Mouse (Mus musculus) cerebellum, postnatal 36 days (tissue): Measurements from ENCODE around the gene Ddx55.
"Not testable (repeated sequence)": the region's sequence is repeated elsewhere in the genome, so short reads cannot be mapped to it uniquely, and the experiment has no call there.

ENCODE experiments used
- DNase-seq, 2 experiments: peaks; one replicate each; pipeline ENCODE4 v3.0.0; 2021 to 2022; ENCODE audit warnings: mixed read lengths in 2 of 2

The Ddx55 gene

DNA sequence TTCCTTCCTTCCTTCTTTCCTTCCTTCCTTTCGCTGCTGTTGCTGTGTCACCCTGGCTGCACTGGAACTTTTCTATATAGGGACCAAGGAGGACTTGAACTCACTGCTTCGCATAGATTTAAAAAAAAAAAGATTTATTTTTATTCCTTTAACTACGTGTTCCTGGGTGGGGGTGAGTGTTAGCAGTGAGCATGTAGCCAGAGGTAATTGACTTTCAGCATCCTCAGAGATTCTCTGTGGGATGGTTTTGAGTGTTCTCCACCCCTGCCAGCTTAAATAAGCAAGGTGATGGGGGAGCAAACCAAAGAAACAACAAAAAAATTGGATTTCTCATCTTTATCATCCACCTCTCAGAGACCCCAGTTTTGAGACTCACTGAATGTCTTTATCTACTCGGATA, 12.8 kb upstream of the Ddx55 start:
- no peak for DNase-seq

DNA sequence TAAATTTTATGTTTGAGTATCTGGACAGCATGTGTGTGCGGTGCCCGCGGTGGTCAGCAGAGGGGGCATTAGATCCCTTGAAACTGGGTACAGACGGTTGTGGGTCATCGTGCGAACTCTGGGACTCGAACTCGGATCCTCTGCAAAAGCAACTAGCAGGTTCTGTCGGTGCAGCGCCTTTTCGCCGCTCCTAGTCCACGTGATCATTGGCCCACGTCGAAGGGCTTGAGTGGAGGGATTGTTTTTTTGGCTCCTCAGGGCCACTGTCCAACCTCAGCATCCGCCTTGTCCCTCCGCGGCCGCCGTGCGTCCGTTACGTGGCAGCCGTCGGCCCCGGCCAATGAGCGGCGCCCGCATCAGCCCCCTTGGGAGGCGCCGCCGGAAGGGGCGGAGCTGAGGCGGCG, 12.3 kb upstream of the Ddx55 start, which contains the start of gene Tmed2:
Tmed2 (plus strand) TSS at position 313 of the 404 bp plus-strand sequence.
- DNase-seq: peak; percentile 97 to 98

DNA sequence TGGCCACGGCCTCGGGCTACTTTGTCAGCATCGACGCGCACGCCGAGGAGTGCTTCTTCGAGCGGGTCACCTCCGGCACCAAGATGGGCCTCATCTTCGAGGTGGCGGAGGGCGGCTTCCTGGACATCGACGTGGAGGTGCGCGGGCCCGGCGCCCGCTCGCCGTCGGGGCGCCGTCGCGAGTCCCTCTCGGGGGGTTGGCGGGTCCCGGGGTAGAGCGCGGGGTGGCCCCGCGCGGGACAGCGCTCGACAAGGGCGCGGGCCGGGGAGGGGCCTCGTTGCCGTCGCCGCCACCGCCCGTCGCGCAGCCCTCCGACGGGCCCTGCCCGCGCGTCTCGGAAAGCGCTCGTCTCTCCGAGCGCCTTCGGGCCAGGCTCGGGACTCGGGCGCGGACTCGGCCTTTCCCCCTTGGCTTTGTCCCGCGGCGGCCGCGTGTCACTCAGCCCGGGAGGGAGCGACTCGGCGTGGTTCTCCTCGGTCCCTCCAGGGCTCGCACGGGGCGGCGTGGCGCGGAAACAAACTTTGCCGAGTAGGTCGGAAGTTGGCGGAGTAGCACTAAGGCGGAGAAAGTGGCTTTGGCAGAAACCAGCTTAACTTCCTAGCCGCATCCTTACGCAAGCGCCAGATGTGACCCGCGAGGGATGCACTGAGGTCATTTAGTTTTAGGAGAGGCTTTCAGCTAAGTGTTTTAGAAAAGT, 11.6 kb upstream of the Ddx55 start:
- peak; percentile 26 to 45 for DNase-seq

DNA sequence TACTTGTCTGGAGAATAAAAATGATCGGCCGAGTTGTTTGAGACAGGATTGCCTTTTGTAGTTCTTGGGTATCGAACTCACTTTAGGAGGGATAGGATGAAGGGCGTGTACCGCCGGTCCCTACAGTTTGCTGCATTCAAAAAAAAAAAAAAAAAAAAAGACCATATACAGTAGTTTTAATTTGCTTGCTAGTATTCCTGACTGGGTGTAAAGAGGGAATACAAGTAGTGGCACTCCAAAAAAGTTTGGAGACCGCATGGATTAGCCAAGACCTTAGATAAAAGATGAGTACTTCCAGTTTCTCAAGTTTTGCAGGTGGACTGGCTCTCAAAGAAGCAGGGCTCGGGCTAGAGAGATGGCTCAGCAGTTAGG, 11.1 kb upstream of the Ddx55 start:
- DNase-seq: no peak

DNA sequence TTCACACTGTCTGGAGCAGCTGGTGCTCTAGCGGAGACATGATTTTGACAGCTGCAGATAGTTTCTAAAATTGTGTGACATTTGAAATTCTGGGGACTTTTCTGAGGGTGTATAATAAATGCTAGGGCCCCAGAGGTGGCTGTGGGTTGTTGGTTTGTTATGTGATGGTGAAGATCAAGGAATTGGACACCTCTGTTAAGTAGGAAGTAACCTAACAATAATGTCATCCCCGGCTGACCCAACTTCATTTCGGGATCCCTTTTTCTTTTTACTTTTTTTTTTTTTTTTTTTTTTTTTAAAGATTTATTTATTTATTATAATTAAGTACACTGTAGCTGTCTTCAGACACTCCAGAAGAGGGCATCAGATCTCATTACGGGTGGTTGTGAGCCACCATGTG, 1.9 kb upstream of the Ddx55 start:
- not testable (repeated sequence) for DNase-seq

DNA sequence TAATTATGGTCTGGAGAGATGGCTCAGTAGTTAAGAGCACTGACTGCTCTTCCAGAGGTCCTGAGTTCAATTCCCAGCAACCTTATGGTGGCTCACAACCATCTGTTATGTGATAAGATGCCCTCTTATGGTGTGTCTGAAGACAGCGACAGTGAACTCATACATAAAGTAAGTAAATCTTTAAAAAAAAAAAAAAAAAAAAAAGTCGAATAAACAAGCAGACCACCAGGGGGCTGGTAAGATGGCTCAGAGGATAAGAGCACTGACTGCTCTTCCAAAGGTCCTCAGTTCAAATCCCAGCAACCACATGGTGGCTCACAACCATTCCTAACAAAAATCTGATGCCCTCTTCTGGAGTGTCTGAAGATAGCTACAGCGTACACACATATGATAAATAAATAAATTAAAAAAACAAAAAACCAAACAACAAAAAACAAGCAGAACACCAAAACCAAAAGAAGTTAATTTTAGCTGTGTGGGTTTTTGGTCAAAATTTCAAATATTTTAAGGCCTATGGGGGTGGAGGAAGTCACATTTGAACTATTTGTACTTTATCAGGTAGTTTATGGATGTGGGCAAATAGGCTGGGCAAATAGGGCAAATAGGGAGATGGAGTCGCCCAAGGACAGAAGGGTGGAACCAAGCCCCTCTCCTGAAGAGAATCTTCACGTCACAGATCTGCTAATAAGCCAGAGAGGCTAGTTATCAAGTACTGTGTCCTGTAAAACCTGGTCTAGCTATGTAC, 1.1 kb upstream of the Ddx55 start:
- DNase-seq: not testable (repeated sequence)

DNA sequence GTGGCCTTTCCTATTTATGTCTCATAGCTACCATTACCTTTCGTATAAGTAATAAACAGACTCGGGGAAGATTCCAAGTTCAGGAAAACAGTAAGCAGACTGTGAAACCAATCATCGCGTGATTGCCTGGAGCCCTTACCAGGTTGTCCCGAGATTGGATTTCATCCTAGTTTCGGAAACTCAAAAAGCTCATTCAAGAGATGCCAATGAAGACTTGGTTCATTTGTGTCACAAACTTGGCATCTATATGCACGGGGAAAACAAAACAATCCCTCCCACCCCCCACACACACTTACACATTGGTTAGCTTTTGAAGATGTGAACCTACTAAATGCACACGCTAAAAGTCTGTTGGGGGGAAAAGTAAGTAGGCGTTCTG, 581 bp upstream of the Ddx55 start:
- DNase-seq: no peak

DNA sequence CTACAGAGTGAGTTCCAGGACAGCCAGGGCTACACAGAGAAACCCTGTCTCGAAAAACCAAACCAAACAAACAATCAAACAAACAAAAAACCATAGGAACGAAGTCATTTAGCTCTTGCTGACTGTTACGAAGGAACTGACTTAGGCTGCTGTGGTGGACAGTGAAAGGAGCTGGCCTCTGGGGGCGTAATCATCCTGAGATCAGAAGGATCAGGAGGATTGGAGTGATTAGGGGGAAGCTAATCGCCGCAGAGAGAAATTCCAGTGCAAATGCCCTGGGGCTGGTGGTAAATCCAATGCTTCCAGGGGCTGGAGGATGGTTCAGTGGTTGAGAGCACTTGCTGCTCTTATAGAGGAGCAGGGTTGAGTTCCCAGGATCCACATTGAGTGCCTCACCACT, 943 bp downstream of the Ddx55 start:
- DNase-seq: no peak

DNA sequence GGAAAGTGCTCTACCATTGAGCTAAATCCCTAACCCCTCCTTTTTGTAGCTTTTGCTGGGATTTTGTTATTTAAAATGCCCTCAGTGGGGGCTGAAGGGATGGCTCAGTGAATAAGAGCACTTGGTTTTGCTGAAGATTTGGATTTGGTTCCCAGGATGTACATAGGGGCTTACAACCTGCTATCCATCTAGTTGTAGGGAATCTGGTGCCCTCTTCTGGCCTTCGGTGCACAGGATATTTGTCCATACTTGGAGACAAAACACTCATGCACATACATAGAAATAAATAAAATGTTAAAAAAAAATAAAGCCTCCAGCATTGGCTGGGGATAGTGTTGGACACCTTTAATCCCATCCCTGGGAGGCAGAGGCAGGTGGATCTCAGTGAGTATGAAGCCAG, 2.5 kb downstream of the Ddx55 start:
- DNase-seq: no peak

DNA sequence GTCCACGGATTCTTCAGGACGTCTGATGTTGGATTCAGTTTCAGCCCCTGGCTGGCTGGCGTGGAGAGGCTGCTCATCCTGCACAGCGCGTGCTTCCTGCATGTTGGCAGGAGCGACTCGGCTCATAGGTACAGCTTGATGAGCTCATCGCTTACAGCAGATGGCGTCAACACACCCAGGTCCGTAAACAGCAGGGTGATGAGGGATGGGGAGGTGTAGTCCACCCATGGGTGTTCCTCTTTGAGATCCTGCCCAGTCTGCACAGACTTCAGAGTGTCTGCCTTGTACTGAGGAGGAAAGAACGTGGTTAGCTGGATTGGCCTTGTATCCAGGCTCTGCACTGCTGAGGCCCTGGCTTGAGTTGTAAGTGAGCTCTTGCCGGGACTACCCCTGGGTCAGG, 18.4 kb downstream of the Ddx55 start:
- peak; percentile 74 for DNase-seq

DNA sequence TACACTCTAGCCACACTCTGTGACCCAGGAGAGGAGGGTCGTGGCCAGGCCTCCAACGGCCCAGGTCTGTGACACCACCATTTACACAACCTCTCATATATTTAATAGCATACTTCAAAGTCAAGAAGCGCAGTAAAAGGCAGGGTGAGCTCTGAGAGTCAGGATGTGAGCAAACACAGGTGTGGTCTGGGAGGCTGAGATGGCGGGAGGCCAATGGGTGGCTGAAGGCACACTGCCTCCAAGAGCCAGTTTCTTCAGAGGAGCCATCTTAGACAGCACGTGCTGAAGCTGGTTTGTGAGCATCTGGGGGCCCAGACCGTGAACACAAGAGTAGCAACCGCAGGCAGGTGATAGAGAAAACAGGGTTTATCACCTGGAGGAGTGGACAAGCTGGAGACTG, 22.8 kb downstream of the Ddx55 start:
- no peak for DNase-seq

DNA sequence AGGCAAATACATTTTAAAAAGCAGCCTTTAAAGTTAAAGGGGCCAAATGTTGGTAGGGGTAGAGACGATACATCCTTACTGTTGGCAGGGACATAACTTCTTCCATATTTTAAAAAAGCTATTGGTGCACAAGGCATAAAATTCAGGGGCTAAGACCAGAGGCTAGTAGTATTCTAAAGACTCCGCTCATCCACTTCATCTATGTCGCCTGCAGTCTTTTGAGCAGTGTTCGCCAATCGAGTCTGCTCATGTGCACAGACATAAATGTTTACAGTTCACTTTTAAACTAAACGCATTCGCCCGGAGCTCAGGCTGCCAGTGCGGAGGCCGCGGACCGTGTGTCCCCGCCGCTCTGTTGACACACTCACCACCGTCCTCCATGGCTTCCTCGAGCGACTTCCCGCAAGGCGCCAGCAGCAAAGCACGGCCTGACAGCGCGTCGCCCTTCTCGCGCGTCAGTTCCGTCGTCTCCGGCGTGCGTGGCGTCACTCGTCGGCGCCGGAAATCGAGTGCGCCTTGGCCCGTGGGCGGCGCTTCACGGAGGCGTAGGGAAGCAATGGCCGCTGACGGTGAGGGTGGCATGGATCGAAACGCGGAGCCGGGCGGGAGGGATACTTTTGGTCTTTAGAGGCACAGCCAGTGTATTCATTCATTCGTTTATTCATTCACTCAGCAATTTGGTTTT, 26.1 kb downstream of the Ddx55 start, which contains the start of the genes Eif2b1 and Gtf2h3:
Eif2b1 (minus strand) TSS at position 499 of the 685 bp plus-strand sequence.
Gtf2h3 (plus strand) TSS at position 508 of the 685 bp plus-strand sequence.
- DNase-seq: peak; percentile 95

DNA sequence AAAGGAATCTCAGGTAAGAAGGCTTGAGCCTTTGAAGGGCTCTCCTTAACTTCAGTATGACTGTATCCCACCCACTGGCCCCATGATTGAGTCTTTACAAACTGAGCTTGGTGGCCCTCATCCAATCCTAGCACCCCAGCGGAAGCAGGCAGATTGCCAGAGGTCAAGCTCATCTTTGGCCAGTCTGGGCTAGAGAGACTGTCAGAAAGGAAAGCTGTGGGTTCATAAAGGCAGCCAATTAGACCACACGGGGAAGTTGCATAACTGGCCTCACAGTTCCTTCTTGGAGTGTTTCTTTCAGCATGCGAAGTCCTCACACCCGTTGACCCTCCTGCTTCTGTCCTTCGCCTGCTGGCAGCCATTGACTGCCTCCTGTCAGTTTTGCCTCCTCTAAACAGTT, 29.9 kb downstream of the Ddx55 start:
- DNase-seq: no peak

DNA sequence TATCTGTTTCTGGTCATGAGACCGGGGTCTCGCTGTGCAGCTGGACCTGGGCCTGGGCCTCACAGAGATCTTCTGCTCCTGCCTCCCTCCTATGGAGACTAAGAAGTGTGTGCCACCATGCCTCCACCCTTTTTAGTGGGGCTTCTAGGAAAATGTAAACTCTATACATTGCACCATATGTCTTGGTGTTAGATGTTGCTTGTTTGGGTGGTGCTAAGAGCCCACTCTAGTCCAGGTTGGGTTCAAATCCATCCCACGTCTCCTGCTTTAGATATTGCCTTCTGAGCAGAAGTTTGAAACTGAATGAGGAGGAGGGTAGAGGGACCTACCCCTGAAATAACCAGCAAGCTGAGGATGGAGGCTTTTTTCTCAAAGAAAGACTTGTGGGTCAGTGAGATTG, 40.1 kb downstream of the Ddx55 start:
- DNase-seq: no peak

DNA sequence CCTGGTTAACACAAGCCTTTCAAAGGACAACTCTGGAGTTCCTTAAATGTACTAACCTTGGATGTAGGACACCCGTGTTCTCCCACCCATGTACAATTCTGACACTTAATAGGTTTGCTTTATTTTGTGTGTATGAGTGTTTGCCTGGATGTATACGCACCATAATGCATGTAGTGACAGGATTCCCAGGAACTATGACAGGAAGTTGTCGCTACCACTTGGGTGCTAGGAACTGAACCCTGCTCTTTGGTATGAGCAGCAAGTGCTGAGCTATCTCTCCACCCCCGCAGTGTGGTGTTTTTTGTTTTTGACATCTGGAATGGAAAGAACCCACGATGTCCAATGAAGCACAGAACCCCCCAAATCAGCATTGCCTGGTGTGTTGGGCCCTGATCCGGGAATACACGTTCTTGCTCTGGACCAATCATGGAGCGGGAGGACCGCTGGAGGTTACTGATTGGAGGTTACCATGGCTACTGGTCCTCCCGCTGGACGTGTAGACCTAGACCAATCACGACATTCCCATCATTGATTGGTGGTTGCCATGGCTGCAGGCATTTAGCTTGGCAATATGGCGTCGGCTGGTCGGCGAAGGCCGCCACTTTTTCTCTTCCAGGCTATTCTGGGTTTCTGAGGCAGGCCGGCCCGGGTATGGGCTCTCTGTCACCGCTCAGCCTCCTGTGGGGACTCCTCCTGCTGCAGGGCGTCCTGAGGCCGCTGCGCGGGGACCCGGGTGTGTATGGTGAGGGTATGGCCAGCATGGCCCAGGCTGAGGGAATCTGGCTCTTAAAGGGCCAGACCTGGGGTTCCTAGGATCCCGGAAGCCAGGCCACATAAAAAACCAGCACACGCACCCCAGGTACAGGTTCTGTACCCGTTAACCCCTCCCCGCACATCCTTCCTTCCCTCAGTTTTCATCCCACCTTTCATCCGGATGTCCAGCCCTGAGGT, 45.8 kb downstream of the Ddx55 start:
- peak; percentile 91 to 92 for DNase-seq

DNA sequence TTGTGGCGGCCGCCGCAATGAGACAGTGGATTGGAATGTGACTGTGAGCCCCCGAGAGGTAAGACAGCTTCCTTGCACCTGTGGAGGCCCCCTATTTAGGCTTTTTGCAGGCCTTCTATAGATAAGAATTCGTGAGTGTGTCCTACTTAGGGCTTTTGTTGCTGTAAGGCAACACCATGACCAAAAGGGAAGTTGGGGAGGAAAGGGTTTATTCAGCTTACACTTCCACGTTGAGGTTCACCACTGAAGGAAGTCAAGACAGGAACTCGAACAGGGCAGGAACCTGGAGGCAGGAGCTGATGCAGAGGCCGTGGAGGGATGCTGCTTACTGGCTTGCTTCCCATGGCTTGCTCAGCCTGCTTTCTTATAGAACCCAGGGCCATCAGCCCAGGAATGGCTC, 47.1 kb downstream of the Ddx55 start:
- DNase-seq: not testable (repeated sequence)

DNA sequence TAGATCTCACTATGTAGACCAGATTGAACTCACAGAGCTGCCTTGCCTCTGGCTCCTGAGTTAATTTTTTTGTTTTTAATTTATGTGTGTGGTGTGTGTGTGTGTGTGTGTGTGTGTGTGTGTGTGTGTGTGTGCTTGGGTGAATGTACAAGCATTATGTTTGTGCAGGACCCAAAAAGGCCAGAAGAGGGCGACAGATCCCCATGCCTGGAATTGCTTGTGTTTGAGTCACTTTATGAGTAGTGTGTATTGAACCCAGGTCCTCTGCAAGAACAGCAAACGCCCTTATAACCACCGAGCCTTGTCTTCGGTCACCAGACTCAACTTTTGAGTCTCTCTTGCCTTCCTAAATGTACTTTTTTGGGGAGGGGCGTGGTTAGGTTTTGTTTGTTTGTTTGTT, 49.7 kb downstream of the Ddx55 start:
- peak; percentile 44 to 62 for DNase-seq

DNA sequence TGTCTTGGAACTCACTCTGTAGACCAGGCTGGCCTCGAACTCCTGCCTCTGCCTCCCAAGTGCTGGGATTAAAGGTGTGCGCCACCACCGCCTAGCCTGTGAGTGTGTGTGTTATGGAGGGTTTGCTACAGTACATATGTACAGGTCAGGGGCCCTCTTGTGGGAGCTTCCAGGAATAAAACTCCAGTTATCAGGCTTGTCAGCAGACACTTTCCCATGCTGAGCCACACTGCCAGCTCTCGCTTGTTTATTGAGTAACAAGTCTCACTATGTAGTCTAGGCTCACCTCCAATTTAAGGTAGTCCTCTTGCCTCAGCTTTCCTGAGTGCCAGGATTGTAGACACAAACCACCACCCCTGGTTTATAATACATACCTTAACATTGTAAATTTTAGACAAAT, 51.6 kb downstream of the Ddx55 start:
- no peak for DNase-seq

DNA sequence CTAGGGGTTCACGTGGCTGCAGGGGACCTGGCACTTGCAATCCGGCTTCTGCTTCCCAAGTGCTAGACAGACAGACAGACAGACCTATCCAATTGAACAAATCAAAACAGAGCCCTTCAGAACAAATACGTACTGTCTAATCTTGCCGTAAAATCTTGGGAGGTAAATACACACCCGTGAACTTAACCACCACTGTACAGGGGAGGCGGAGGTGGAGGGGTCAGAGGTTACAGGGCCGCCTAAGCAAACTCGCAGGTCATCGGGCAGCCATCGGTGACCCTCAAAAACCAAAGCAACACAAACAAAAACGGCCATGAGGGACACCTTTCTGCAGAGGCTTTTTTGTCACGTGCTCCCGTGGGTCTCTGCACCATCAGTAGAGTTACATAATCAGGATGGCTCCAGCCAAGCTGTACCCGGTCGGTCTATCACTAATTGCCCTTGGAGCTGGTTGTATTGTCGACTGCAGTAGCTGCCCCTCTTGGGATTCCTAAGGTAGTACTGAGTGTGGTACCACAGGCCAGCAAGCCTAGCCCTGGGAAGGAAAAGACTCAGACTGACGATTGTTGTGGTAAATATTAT, 52.5 kb downstream of the Ddx55 start:
- no peak for DNase-seq

DNA sequence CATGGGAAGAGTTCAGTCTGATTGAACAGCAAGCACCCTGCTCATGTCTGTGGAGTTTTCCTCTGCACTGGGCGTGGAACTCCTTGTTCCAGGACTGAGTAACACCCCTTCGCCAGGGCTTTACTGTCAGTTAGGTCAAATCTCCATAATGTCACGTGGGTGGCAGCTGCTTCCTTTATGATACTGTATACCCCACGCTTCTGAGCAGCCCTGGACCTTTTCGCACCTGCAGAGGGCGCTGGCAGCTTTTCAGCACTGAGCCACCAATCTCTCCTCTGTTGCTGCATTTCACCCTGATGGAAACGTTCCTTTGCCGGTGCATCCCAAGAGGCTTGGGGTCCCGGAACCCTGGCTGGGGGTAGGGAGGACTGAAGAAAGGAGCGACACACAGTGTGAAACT, 58.3 kb downstream of the Ddx55 start:
- no peak for DNase-seq

DNA sequence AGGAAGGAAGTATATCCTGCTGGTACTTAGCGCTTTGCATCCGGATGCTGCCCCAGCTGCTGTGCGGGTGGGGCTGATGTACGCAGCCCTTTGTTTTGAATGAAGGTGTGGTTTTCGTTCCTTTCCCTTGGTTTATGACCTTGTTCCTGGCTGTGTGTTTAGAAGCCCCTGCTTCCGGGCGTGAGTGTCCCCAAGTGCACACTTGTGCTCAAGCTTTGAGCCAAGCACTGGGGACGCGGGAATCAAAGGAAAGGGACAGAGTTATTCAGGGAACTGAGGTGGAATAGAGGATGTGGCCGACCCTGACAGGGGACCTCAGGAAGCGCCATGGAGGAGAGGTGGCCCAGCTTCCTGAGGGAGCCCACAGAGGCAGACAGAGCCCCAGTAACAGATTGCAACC, 62.0 kb downstream of the Ddx55 start:
- no peak for DNase-seq

DNA sequence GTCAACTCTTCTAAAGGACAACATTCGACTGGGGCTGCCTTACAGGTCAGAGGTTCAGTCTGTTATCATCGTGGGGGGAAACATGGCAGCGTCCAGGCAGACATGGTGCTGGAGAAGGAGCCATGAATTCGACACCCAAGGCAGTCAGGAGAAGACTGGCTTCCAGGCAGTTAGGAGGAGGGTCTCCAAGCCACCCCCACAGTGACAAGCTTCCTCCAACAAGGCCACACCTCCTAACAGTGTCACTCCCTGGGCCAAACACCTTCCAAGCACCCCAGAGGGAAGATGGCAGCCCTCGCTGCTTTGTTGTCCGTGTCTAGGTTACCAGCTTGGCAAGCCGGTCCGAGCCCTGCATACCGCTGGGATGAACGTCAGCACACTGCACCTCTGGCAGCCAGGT, 66.0 kb downstream of the Ddx55 start:
- DNase-seq: no peak
